Mouse (Mus musculus) kidney, embryonic 16.5 days (tissue): Measurements from ENCODE around the gene Grxcr1. TPM values are rescaled to one million over a fixed set of nuclear protein-coding genes. Genes with fewer than 3 reads are reported as not detected.

ENCODE experiments used
- ATAC-seq: fragments of 200-750 bp; cut with Nextera tagmentation; 2 replicates; pipeline ENCODE4 v1.8.0; 2017; ENCODE audit warnings: moderate TSS enrichment; ENCODE audit not compliant: low FRiP score, low TSS enrichment
- H3K27ac ChIP-seq: fragments of 300-500 bp; sonication (generic); 2 replicates; pipeline ENCODE4 v1.5.1; 2014; ENCODE audit warnings: low read length
- H3K27me3 ChIP-seq: fragments of 300-500 bp; sonication (generic); 2 replicates; pipeline ENCODE4 v1.6.1; 2014; ENCODE audit warnings: low read length, control low read depth, mixed read lengths; ENCODE audit not compliant: insufficient read depth
- H3K36me3 ChIP-seq: fragments of 300-500 bp; sonication (generic); 2 replicates; pipeline ENCODE4 v1.6.1; 2014; ENCODE audit warnings: low read length, control low read depth, mixed read lengths; ENCODE audit not compliant: insufficient read depth
- H3K4me1 ChIP-seq: fragments of 300-500 bp; sonication (generic); 2 replicates; pipeline ENCODE4 v1.6.1; 2014; ENCODE audit warnings: low read length, control low read depth, mixed read lengths; ENCODE audit not compliant: insufficient read depth
- H3K4me2 ChIP-seq: fragments of 300-500 bp; sonication (generic); replicated peaks from 2 replicates; pipeline ENCODE4 v1.6.1; 2014; ENCODE audit warnings: low read depth, low read length
- H3K4me3 ChIP-seq: fragments of 300-500 bp; sonication (generic); 2 replicates; pipeline ENCODE4 v1.5.1; 2014; ENCODE audit warnings: mild to moderate bottlenecking, low read length
- H3K9ac ChIP-seq: fragments of 300-500 bp; sonication (generic); replicated peaks from 2 replicates; pipeline ENCODE4 v1.6.1; 2014; ENCODE audit warnings: low read length
- H3K9me3 ChIP-seq: fragments of 300-500 bp; sonication (generic); 2 replicates; pipeline ENCODE4 v1.6.1; 2016; ENCODE audit warnings: low read length, control low read depth
- WGBS: fragments of 180-500 bp; shearing (Covaris S2); extraction: QIAGEN DNeasy Blood & Tissue Kit; methylation state at CpG from one replicate; pipeline ENCODE4 v1.1.7; 2014; 5-methylcytosine and 5-hydroxymethylcytosine counted together
- polyA plus RNA-seq: library from polyadenylated mRNA; unstranded; fragments of >200 nt; fragmentation: Nextera tagmentation; extraction: Ambion mirVana; gene quantifications from 2 replicates; pipeline ENCODE4 v1.2.1, GENCODE M21; 2015

Gene Grxcr1
- not detected in 2 replicates for polyA plus RNA-seq

DNA sequence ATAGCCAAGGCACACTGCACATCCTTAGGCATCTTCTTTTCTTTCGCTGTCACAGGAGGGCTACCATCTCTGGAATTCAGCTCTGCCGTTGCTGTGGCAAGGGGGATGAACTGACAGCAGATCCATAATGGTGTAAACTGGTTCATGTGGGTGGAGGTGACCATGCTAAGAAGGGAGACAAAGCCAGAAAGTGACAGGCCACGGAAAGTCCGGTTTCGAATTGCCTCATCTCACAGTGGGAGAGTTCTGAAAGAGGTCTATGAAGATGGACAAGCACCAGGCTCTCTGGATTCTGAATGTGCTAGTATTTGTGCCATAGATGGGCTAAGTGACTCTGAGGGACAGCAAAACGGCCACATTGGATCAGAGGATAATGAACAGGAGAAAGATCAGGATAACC, at the start of gene Grxcr1:
Grxcr1 (plus strand) TSS at position 92 of the 400 bp plus-strand sequence.
- Histone ChIP-seq H3K4me2 (no peak within 1 kb of the TSS), H3K9me3 (no peaks in the 10 kb centered on the region), H3K27me3 (no peaks in the 10 kb centered on the region), H3K4me3 (no peak within 1 kb of the TSS), H3K4me1 (no peaks in the 10 kb centered on the region), H3K27ac (no peak within 1 kb of the TSS), H3K9ac (no peak within 1 kb of the TSS), H3K36me3 (no peaks in the 10 kb centered on the region)
- 86% methylated on average over 6 of the region's 6 CpGs for WGBS
- no peak for ATAC-seq

DNA sequence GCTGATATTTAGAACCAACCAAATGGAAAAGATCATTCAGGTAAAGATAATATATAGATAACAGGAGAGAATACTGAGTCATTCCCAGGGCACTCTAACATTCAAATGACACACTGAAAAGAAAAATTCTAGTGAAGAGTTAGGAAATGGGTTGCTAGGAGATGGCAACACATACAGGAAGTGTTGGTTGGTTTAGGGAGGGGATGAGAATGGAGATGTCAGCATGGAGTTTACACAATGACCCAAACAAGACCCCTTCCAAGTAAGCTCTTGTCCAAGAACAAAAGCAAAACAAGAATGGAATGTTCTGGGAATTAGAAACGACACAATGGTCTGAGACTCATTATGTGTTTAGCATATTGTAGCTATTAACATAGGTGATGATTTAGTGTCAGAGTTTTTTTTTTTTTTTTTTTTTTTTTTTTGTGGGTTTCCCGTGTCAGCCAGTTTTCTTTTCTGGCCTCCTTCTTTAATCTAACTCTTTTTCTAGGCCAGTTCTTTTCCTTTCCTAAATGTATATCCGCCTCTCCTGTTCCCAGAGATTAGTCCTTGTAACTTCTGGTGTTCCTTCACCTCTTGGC, 49.6 kb upstream of the Grxcr1 start:
- Histone ChIP-seq H3K27me3 (no peaks in the 10 kb centered on the region), H3K9ac (no peak overlapping the region), H3K36me3 (no peaks in the 10 kb centered on the region), H3K4me2 (no peak overlapping the region), H3K4me1 (no peaks in the 10 kb centered on the region), H3K4me3 (no peak overlapping the region), H3K9me3 (no peaks in the 10 kb centered on the region), H3K27ac (no peak overlapping the region)
- 66% methylated on average over 3 of the region's 3 CpGs for WGBS
- ATAC-seq = no peak

DNA sequence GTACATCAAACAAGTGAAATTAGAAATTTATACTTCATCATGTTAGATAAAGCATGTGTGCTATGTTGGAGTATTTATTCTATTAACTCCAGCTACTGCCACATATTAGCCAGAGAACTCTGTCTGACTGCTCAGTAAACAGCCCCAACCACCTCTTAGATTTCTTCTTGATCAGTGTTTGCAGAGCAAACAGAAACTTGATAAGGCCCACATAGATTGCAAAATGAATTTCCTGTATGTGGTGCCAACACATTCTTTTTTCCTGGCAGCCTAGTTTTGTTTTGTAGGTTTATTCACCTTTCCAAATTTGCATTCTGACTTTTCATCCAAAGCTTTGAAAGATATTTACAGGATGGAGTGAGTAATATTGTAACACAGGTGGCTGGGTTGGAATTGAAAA, 41.2 kb upstream of the Grxcr1 start:
- ATAC-seq = no peak

DNA sequence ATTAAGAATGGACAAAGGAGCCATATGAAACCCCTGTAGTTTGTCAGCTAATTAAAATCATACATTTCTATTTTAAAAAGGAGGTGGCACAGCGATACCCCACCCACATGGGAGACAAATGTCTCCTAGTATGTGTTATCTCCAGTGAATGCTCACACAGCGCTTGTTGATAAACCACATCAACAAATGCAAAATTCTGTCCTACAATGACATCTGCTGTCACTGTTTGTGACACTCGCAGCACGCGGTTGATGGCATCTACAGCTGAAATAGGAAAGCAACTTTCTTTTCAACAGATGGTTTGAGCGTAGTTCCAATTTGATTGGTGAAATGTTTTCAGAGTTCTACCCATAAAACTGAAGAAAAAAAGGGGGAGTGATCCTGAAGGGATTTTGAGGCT, 29.0 kb upstream of the Grxcr1 start:
- no peaks in the 10 kb centered on the region for H3K4me1 ChIP-seq
- 94% methylated on average over 6 of the region's 6 CpGs for WGBS
- H3K9ac ChIP-seq = no peak overlapping the region
- H3K27ac ChIP-seq = no peak overlapping the region
- H3K4me2 ChIP-seq = no peak overlapping the region
- no peaks in the 10 kb centered on the region for H3K36me3 ChIP-seq
- no peaks in the 10 kb centered on the region for H3K9me3 ChIP-seq
- H3K27me3 ChIP-seq = no peaks in the 10 kb centered on the region
- no peak overlapping the region for H3K4me3 ChIP-seq
- no peak for ATAC-seq

More for the DNA sequence above, 41.2 kb upstream of the Grxcr1 start:
- Histone ChIP-seq H3K36me3 (no peaks in the 10 kb centered on the region), H3K4me3 (no peak overlapping the region), H3K27me3 (no peaks in the 10 kb centered on the region), H3K4me2 (no peak overlapping the region), H3K9ac (no peak overlapping the region), H3K4me1 (no peaks in the 10 kb centered on the region), H3K9me3 (no peaks in the 10 kb centered on the region), H3K27ac (no peak overlapping the region)

DNA sequence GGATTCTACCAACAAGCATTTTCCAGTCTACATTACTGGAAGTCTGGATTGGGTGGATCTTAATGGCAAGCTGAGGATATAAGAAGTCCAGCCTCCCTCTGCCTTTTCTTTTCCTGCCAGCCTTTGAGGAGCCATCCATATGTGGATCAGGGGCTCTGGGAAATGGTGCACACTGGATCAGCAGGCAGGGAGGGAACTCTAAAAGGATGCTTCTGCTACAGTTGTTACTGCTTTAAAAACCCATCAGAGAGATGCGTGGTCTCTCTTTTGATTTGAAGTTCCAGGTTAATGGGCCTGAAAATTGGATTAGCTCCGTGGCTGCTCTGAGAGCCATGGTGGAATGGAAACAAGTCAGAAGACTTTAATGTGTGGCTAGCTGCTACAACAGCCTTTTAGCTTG, 27.7 kb upstream of the Grxcr1 start:
- 28% methylated on average over 2 of the region's 2 CpGs for WGBS
- no peaks in the 10 kb centered on the region for H3K9me3 ChIP-seq
- no peaks in the 10 kb centered on the region for H3K4me1 ChIP-seq
- H3K27me3 ChIP-seq = no peaks in the 10 kb centered on the region
- no peak for ATAC-seq
- H3K4me3 ChIP-seq = no peak overlapping the region
- H3K4me2 ChIP-seq = no peak overlapping the region
- no peaks in the 10 kb centered on the region for H3K36me3 ChIP-seq
- H3K27ac ChIP-seq = no peak overlapping the region
- no peak overlapping the region for H3K9ac ChIP-seq

DNA sequence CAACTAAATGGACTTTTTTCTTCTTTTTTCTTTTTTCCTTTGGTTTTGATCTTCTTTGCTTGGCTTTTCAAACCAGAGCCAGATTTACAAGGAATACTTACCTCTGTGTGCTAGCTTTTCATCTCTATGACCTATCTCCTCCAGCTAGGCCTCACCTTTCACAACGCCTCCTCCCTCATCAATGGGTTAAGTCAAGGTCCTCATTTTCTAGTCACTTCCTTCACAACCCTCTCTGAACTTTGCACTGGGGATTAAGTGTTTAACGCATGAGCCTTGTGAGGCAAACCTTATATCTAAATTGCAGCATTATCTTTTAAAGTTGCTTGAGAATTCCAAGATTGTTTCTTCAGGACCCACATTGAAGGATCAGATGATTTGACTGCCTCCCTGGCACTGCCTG, 27.2 kb upstream of the Grxcr1 start:
- 72% methylated on average over 2 of the region's 2 CpGs for WGBS
- no peak overlapping the region for H3K4me3 ChIP-seq
- no peak overlapping the region for H3K9ac ChIP-seq
- H3K9me3 ChIP-seq = no peaks in the 10 kb centered on the region
- H3K27ac ChIP-seq = no peak overlapping the region
- H3K36me3 ChIP-seq = no peaks in the 10 kb centered on the region
- H3K4me2 ChIP-seq = no peak overlapping the region
- no peaks in the 10 kb centered on the region for H3K4me1 ChIP-seq
- no peaks in the 10 kb centered on the region for H3K27me3 ChIP-seq
- no peak for ATAC-seq

DNA sequence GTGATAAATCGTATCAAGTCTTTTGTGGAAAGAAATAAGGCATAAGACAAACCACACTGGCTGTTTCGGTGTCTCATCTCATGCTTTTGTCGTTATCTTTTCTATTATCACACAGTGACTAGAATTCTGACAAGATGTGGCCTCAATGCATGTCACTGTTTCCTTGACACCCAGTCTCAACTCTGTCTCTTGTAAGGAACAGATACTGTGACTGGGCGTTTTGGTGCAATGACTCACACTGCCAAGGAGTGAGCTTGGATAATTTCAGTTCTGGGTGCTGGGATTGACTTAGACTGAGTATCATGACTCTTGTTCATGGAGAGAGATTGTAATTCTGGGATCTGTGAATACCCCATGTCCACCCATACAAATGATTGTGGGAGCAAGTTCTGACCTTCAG, 24.6 kb upstream of the Grxcr1 start:
- no peaks in the 10 kb centered on the region for H3K4me1 ChIP-seq
- no peak overlapping the region for H3K4me3 ChIP-seq
- no peaks in the 10 kb centered on the region for H3K36me3 ChIP-seq
- no peak overlapping the region for H3K27ac ChIP-seq
- 90% methylated on average over 4 of the region's 4 CpGs for WGBS
- H3K4me2 ChIP-seq = no peak overlapping the region
- no peak for ATAC-seq
- H3K27me3 ChIP-seq = no peaks in the 10 kb centered on the region
- H3K9ac ChIP-seq = no peak overlapping the region
- H3K9me3 ChIP-seq = no peaks in the 10 kb centered on the region

DNA sequence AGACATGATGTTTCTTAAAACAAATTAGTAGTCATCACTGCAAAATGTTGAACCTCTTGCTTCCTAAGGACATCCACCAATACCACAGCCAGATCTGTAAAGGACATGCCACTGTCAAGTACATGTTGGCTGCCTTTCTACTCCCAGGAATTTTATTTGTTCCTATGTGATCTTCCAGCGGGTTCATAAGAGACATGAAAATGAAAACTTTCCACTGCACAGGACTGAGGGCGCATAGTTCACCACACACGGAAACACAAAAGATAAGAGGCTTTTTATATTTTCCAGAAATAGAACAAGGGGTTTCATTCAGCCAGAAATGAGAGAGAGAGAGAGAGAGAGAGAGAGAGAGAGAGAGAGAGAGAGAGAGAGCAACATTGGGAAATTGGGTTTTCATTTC, 20.1 kb upstream of the Grxcr1 start:
- no peak for ATAC-seq
- Histone ChIP-seq H3K27me3 (no peaks in the 10 kb centered on the region), H3K27ac (no peak overlapping the region), H3K9ac (no peak overlapping the region), H3K36me3 (no peaks in the 10 kb centered on the region), H3K4me1 (no peaks in the 10 kb centered on the region), H3K9me3 (no peaks in the 10 kb centered on the region), H3K4me3 (no peak overlapping the region), H3K4me2 (no peak overlapping the region)
- 64% methylated on average over 3 of the region's 3 CpGs for WGBS

DNA sequence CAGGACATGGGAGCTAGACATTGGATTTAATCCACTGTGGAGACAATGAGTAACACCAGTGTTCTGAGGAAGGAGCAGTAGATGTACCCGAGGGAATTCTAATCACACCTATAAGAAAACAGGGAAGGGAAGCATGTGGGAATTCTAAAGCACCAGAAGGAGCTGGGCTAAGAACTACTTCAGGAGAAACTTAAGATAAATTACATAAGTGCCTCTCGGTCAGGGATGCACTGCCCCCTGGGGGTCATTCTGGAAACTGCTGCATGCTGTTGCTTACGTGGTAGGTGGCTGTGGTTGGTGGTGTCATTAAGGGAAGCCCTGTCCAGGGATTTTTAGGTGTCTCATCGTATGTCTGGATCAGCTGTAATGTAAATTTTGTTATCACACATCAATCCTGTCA, 19.0 kb upstream of the Grxcr1 start:
- no peak overlapping the region for H3K27ac ChIP-seq
- WGBS = 15% methylated on average over 4 of the region's 4 CpGs

DNA sequence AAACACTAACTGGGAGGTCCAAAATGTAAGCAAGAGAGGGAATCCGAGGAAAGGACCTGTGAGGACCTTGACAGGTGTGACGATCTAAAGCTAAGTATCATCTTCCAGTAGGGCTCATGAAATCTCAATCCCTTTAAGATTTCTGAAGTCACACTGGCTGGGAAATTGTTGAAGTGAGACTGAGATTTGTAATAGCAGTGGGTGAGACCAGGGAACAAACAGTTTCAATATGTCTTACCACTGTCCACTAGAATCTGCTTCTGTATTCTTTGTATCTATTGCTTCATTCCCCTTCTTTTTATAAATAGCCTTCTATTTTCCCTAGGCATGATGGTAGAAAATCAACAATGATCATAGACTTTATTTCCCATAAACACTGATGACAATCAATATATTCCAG, 10.8 kb upstream of the Grxcr1 start:
- H3K27ac ChIP-seq = no peak overlapping the region
- H3K4me1 ChIP-seq = no peaks in the 10 kb centered on the region
- WGBS = 56% methylated on average over 2 of the region's 2 CpGs
- H3K27me3 ChIP-seq = no peaks in the 10 kb centered on the region
- no peak overlapping the region for H3K9ac ChIP-seq
- H3K36me3 ChIP-seq = no peaks in the 10 kb centered on the region
- no peak overlapping the region for H3K4me2 ChIP-seq
- H3K9me3 ChIP-seq = no peaks in the 10 kb centered on the region
- no peak overlapping the region for H3K4me3 ChIP-seq
- ATAC-seq = no peak

More for the DNA sequence above, 19.0 kb upstream of the Grxcr1 start:
- Histone ChIP-seq H3K9ac (no peak overlapping the region), H3K27me3 (no peaks in the 10 kb centered on the region), H3K4me2 (no peak overlapping the region), H3K9me3 (no peaks in the 10 kb centered on the region), H3K4me1 (no peaks in the 10 kb centered on the region), H3K4me3 (no peak overlapping the region), H3K36me3 (no peaks in the 10 kb centered on the region)
- ATAC-seq = 0 out of 2 replicates have a peak, but pooled peaks have one; percentile 27
